Comparison of ENCODE assay signal across 7 mouse cellular contexts in genomic region chr16:4642190-4642589, GRCm38 (mm10). TPM values are rescaled to one million over a fixed set of nuclear protein-coding genes. Genes with fewer than 3 reads are reported as not detected.
DNase-seq lines count a peak whose midpoint lies in the region; ATAC-seq and TF ChIP-seq lines count a peak whose summit lies in the region.

No protein-coding gene starts in this region.

- H3K27me3 ChIP-seq in Patski, result no peaks in the 10 kb centered on the region
- H3K27me3 ChIP-seq in embryonic facial prominence, embryonic 10.5 days (replicated peaks; ENCODE audit: low read depth, poor library complexity, severe bottlenecking), result no peaks in the 10 kb centered on the region
- no peaks in the 10 kb centered on the region for H3K27me3 ChIP-seq in heart, postnatal 0 days (ENCODE audit: control insufficient read depth, insufficient read depth, low read length)
- no peaks in the 10 kb centered on the region for H3K27me3 ChIP-seq in lung, postnatal 0 days (replicated peaks; ENCODE audit: insufficient read depth, low read length)
- no peaks in the 10 kb centered on the region for H3K27me3 ChIP-seq in stomach, embryonic 15.5 days (replicated peaks)

- H3K4me2 ChIP-seq in heart, postnatal 0 days (ENCODE audit: low read depth, low read length), result peak overlapping the region; percentile 75
- H3K4me2 ChIP-seq in lung, postnatal 0 days (replicated peaks; ENCODE audit: low read depth, low read length), result peak overlapping the region; percentile 83
- H3K4me2 ChIP-seq in stomach, embryonic 15.5 days, result peak overlapping the region; percentile 87

- TF ChIP-seq CTCF in Patski (IDR thresholded peaks at IDR 0.05), result no peak
- TF ChIP-seq CTCF in heart, postnatal 0 days (IDR thresholded peaks at IDR 0.05; ENCODE audit: low read depth), result no peak
- peak; percentile 39 for TF ChIP-seq CTCF in lung, postnatal 0 days (IDR thresholded peaks at IDR 0.05)

- WGBS in embryonic facial prominence, embryonic 10.5 days, result 34% methylated on average over 13 of the region's 13 CpGs
- WGBS in heart, postnatal 0 days, result 16% methylated on average over 13 of the region's 13 CpGs
- 28% methylated on average over 12 of the region's 13 CpGs for WGBS in lung, postnatal 0 days
- WGBS in stomach, embryonic 15.5 days, result 16% methylated on average over 13 of the region's 13 CpGs

- peaks cover 82% of the 10 kb centered on the region for H3K4me1 ChIP-seq in embryonic facial prominence, embryonic 10.5 days
- peaks cover 64% of the 10 kb centered on the region for H3K4me1 ChIP-seq in heart, postnatal 0 days (ENCODE audit: control insufficient read depth, insufficient read depth)
- peaks cover 43% of the 10 kb centered on the region for H3K4me1 ChIP-seq in lung, postnatal 0 days (ENCODE audit: insufficient read depth, low read depth, low read length)
- peaks cover 63% of the 10 kb centered on the region for H3K4me1 ChIP-seq in stomach, embryonic 15.5 days

- H3K9ac ChIP-seq in heart, postnatal 0 days (replicated peaks; ENCODE audit: low read depth, low read length), result peak overlapping the region; percentile 42; the same call in 1 of the 2 replicates
- H3K9ac ChIP-seq in lung, postnatal 0 days (replicated peaks; ENCODE audit: low read depth), result no peak overlapping the region
- no peak overlapping the region for H3K9ac ChIP-seq in stomach, embryonic 15.5 days

- DNase-seq in Patski (ENCODE audit: low read depth, low spot score), result no peak
- peak; percentile 71 for DNase-seq in embryonic facial prominence, embryonic 10.5 days (ENCODE audit: low spot score)
- peak; percentile 93 for DNase-seq in heart, postnatal 0 days (ENCODE audit: low spot score)
- peak; percentile 64 to 86 for DNase-seq in kidney, postnatal 25 days
- DNase-seq in lung, postnatal 0 days (ENCODE audit: low spot score), result peak; percentile 97
- DNase-seq in adrenal gland, postnatal 25 days, result no peak

- POLR2A ChIA-PET in Patski (lab: Charles Lee), result interaction anchor here (1.0 to 4.7 kb wide), 2 partner anchors 8 to 13 kb away, joined by 7 to 28 read pairs; no protein-coding TSS in a partner anchor

- TF ChIP-seq EP300 in heart, postnatal 0 days (IDR thresholded peaks at IDR 0.05; ENCODE audit: low read depth), result 0 out of 2 replicates have a peak, but pooled peaks have one; percentile 1
- no peak for TF ChIP-seq EP300 in lung, postnatal 0 days (IDR thresholded peaks at IDR 0.05)

- CTCF ChIA-PET in Patski (lab: Charles Lee), result interaction anchor here (0.8 to 2.5 kb wide), 7 partner anchors 8 to 326 kb away, joined by 3 to 14 read pairs (median 6); no protein-coding TSS in a partner anchor

- in situ Hi-C loops in Patski (cut with MboI; ENCODE audit: low pct_unique_long_range_greater_than_20kb), result no loop called here

- peak; percentile 17 for ATAC-seq in Patski
- peak; percentile 78 for ATAC-seq in heart, postnatal 0 days (ENCODE audit: insufficient read depth, low read depth)
- peak; percentile 78 for ATAC-seq in lung, postnatal 0 days
- ATAC-seq in stomach, embryonic 15.5 days (ENCODE audit: insufficient read depth, low FRiP score, low read depth), result peak; percentile 70

- H3K4me3 ChIP-seq in embryonic facial prominence, embryonic 10.5 days, result peak overlapping the region; percentile 85
- H3K4me3 ChIP-seq in heart, postnatal 0 days (ENCODE audit: low read depth, low read length), result peak overlapping the region; percentile 71
- peak overlapping the region; percentile 49; the same call in 1 of the 2 replicates for H3K4me3 ChIP-seq in lung, postnatal 0 days (ENCODE audit: low read depth, low read length)
- peak overlapping the region; percentile 84 for H3K4me3 ChIP-seq in stomach, embryonic 15.5 days (replicated peaks)

- H3K36me3 ChIP-seq in embryonic facial prominence, embryonic 10.5 days (replicated peaks), result peaks cover 36% of the 10 kb centered on the region
- no peaks in the 10 kb centered on the region for H3K36me3 ChIP-seq in heart, postnatal 0 days (replicated peaks; ENCODE audit: control insufficient read depth, insufficient read depth, low read length)
- no peaks in the 10 kb centered on the region for H3K36me3 ChIP-seq in lung, postnatal 0 days (ENCODE audit: insufficient read depth, low read length)
- H3K36me3 ChIP-seq in stomach, embryonic 15.5 days, result peaks cover 8% of the 10 kb centered on the region; the same call in 1 of the 2 replicates

- H3K27ac ChIP-seq in embryonic facial prominence, embryonic 10.5 days (replicated peaks), result peak overlapping the region; percentile 91
- H3K27ac ChIP-seq in heart, postnatal 0 days (ENCODE audit: low read depth), result peak overlapping the region; percentile 93
- H3K27ac ChIP-seq in lung, postnatal 0 days (ENCODE audit: low read length), result peak overlapping the region; percentile 85
- peak overlapping the region; percentile 96 for H3K27ac ChIP-seq in stomach, embryonic 15.5 days

- no peaks in the 10 kb centered on the region for H3K9me3 ChIP-seq in embryonic facial prominence, embryonic 10.5 days
- no peaks in the 10 kb centered on the region for H3K9me3 ChIP-seq in heart, postnatal 0 days (replicated peaks; ENCODE audit: control insufficient read depth, low read length)
- no peaks in the 10 kb centered on the region for H3K9me3 ChIP-seq in lung, postnatal 0 days (ENCODE audit: low read length)
- H3K9me3 ChIP-seq in stomach, embryonic 15.5 days, result no peaks in the 10 kb centered on the region

RNA-seq across cellular contexts. Expression of gene Dnaja3, which starts 2.4 kb away (rescaled TPM):
- 84.4 TPM for polyA plus RNA-seq in Patski (2021)
- 66.6 and 66.7 TPM in 2 replicates for polyA plus RNA-seq in embryonic facial prominence, embryonic 10.5 days (2016; fragmentation: Nextera tagmentation; extraction: Ambion mirVana)
- total RNA-seq in heart, postnatal 0 days (2014; rRNA removed; ENCODE audit: low replicate concordance), result 99.6 and 102 TPM in 2 replicates
- 99.5 and 103 TPM in 2 replicates for polyA plus RNA-seq in heart, postnatal 0 days (2015; fragmentation: Nextera tagmentation; extraction: Ambion mirVana)
- 37.8 and 38.9 TPM in 2 replicates for polyA plus RNA-seq in lung, postnatal 0 days (2015; fragmentation: Nextera tagmentation; extraction: Ambion mirVana)
- 68.4 and 77.6 TPM in 2 replicates for polyA plus RNA-seq in stomach, embryonic 15.5 days (2015; fragmentation: Nextera tagmentation; extraction: Ambion mirVana)
- 117 and 125 TPM in 2 replicates for total RNA-seq in adrenal gland, postnatal 25 days (2021)

RNA-seq across cellular contexts. Expression of gene Vasn, which starts 2.4 kb away (rescaled TPM):
- 74.5 TPM for polyA plus RNA-seq in Patski (2021)
- polyA plus RNA-seq in embryonic facial prominence, embryonic 10.5 days (2016; fragmentation: Nextera tagmentation; extraction: Ambion mirVana), result 14.4 and 16.2 TPM in 2 replicates
- total RNA-seq in heart, postnatal 0 days (2014; rRNA removed; ENCODE audit: low replicate concordance), result 38.7 and 64.8 TPM in 2 replicates
- 8.1 and 9.3 TPM in 2 replicates for polyA plus RNA-seq in heart, postnatal 0 days (2015; fragmentation: Nextera tagmentation; extraction: Ambion mirVana)
- polyA plus RNA-seq in lung, postnatal 0 days (2015; fragmentation: Nextera tagmentation; extraction: Ambion mirVana), result 17.4 and 18.0 TPM in 2 replicates
- polyA plus RNA-seq in stomach, embryonic 15.5 days (2015; fragmentation: Nextera tagmentation; extraction: Ambion mirVana), result 17.2 and 17.3 TPM in 2 replicates
- 5.4 and 9.3 TPM in 2 replicates for total RNA-seq in adrenal gland, postnatal 25 days (2021)

RNA-seq across cellular contexts. Expression of gene Pam16, which starts 17.4 kb away (rescaled TPM):
- polyA plus RNA-seq in Patski (2021), result 57.2 TPM
- 92.6 and 97.5 TPM in 2 replicates for polyA plus RNA-seq in embryonic facial prominence, embryonic 10.5 days (2016; fragmentation: Nextera tagmentation; extraction: Ambion mirVana)
- 23.9 and 74.9 TPM in 2 replicates for total RNA-seq in heart, postnatal 0 days (2014; rRNA removed; ENCODE audit: low replicate concordance)
- 172 and 184 TPM in 2 replicates for polyA plus RNA-seq in heart, postnatal 0 days (2015; fragmentation: Nextera tagmentation; extraction: Ambion mirVana)
- 76.2 and 78.4 TPM in 2 replicates for polyA plus RNA-seq in lung, postnatal 0 days (2015; fragmentation: Nextera tagmentation; extraction: Ambion mirVana)
- polyA plus RNA-seq in stomach, embryonic 15.5 days (2015; fragmentation: Nextera tagmentation; extraction: Ambion mirVana), result 46.5 and 75.7 TPM in 2 replicates
- total RNA-seq in adrenal gland, postnatal 25 days (2021), result 81.9 and 83.4 TPM in 2 replicates

RNA-seq across cellular contexts. Expression of gene Coro7, which starts 37.4 kb away (rescaled TPM):
- polyA plus RNA-seq in Patski (2021), result 28.4 TPM
- 23.3 and 23.9 TPM in 2 replicates for polyA plus RNA-seq in embryonic facial prominence, embryonic 10.5 days (2016; fragmentation: Nextera tagmentation; extraction: Ambion mirVana)
- total RNA-seq in heart, postnatal 0 days (2014; rRNA removed; ENCODE audit: low replicate concordance), result 17.2 and 17.8 TPM in 2 replicates
- 8.0 and 9.9 TPM in 2 replicates for polyA plus RNA-seq in heart, postnatal 0 days (2015; fragmentation: Nextera tagmentation; extraction: Ambion mirVana)
- 8.7 and 9.0 TPM in 2 replicates for polyA plus RNA-seq in lung, postnatal 0 days (2015; fragmentation: Nextera tagmentation; extraction: Ambion mirVana)
- 16.3 and 20.8 TPM in 2 replicates for polyA plus RNA-seq in stomach, embryonic 15.5 days (2015; fragmentation: Nextera tagmentation; extraction: Ambion mirVana)
- 36.2 and 39.7 TPM in 2 replicates for total RNA-seq in adrenal gland, postnatal 25 days (2021)

RNA-seq across cellular contexts. Expression of gene Glis2, which starts 47.7 kb away (rescaled TPM):
- 87.1 TPM for polyA plus RNA-seq in Patski (2021)
- polyA plus RNA-seq in embryonic facial prominence, embryonic 10.5 days (2016; fragmentation: Nextera tagmentation; extraction: Ambion mirVana), result 22.2 and 22.3 TPM in 2 replicates
- total RNA-seq in heart, postnatal 0 days (2014; rRNA removed; ENCODE audit: low replicate concordance), result 25.3 and 25.4 TPM in 2 replicates
- polyA plus RNA-seq in heart, postnatal 0 days (2015; fragmentation: Nextera tagmentation; extraction: Ambion mirVana), result 11.2 and 11.8 TPM in 2 replicates
- 20.7 and 26.5 TPM in 2 replicates for polyA plus RNA-seq in lung, postnatal 0 days (2015; fragmentation: Nextera tagmentation; extraction: Ambion mirVana)
- 27.9 and 30.6 TPM in 2 replicates for polyA plus RNA-seq in stomach, embryonic 15.5 days (2015; fragmentation: Nextera tagmentation; extraction: Ambion mirVana)
- total RNA-seq in adrenal gland, postnatal 25 days (2021), result 17.1 and 23.0 TPM in 2 replicates

Comparison
In these comparisons a context has a peak if more than half of its experiments do, and no peak if none do; other contexts are left out.
1. ATAC-seq: peak in every context shown above with its lines; median percentile 78 in heart, postnatal 0 days; 78 in lung, postnatal 0 days; 70 in stomach, embryonic 15.5 days; 17 in Patski.
2. DNase-seq: peak in embryonic facial prominence, embryonic 10.5 days (single experiment), heart, postnatal 0 days (single experiment), kidney, postnatal 25 days (2 of 2) and lung, postnatal 0 days (single experiment); none in Patski (single experiment) and adrenal gland, postnatal 25 days (single experiment).
3. Peak in every context shown above with its lines, with median percentiles within 50 percentile points of each other: H3K27ac ChIP-seq, H3K4me3 ChIP-seq and H3K4me2 ChIP-seq.